Mouse (Mus musculus): ENCODE results near the gene Zbp1.

The Zbp1 gene

DNA sequence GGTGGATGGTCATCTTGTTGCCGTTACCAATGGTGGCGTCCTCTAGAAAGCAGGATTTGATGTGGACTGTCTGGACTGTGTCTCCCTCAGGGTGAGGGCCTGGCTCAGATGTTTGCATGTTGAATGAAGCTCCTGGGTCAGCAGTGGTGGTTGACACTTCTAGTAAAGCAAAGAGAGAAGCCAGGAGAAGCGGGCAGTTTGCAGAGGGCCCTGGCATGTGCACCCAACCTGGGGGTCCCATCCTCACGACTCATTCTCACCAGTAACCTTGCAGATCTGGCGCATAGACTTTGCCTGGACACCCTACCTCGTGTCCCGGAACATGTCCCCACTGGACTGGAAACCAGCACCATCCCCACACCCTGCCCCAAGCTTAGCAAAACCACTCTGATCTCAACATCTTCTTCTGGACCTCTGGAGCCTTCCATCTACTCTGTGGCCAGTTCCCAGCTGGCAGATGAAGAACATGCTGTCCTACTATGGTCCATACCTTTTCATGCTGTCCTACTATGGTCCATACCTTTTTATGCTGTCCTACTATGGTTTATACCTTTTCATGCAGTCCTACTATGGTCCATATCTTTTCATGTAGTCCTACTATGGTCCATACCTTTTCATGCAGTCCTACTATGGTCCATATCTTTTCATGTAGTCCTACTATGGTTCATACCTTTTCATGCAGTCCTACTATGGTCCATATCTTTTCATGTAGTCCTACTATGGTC lies 9.5 kb downstream of the Zbp1 start:
- DNase-seq: peak in 1 of 2 experiments; percentile 2

DNA sequence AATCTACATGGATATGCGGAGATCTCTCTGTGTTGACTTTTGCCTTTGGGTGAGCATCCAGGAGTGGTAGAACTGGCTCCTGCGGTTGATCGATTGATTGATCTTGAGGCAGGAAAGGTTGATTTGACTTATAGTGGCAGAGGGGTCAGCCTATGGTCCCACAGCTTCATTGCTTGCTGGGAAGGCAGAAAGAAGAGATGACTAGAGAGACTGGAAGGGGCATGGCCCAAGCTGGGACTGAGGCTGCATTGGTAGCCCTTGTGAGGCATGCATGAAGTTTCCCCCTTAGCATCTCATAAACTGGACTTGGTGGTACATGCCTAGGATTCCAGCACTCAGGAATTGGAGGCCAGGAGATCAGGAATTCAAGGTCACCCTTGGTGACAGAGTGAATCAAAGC lies 11.7 kb downstream of the Zbp1 start:
- peak in 1 of 2 experiments; percentile 1 for DNase-seq

DNA sequence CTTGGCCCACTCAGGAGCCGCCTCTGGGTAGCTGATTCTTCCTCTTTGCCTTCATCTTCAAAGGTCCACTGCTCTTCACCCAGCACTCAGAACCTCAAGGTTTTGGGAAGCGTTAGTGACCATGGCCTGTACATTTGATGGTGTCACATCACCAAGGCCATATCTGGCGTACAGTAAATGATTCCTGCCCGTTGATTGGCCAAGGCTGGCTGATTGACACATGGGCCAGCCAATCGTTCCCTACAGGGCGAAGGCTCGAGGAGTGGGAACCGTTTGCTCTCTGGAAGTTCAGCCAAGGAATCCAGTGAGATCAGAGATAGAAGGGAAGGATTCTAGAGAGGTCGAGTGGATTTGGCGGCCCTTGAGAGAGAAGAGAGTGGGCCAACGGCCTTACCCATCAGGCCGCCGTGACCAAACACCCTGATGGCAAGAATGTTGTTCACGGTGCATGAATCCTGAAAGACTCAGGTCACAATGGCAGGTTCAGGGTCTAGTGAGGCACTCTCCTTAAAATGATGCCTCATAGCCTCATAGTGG lies 13.1 kb downstream of the Zbp1 start:
- peak in 1 of 2 experiments; percentile 1 for DNase-seq

DNA sequence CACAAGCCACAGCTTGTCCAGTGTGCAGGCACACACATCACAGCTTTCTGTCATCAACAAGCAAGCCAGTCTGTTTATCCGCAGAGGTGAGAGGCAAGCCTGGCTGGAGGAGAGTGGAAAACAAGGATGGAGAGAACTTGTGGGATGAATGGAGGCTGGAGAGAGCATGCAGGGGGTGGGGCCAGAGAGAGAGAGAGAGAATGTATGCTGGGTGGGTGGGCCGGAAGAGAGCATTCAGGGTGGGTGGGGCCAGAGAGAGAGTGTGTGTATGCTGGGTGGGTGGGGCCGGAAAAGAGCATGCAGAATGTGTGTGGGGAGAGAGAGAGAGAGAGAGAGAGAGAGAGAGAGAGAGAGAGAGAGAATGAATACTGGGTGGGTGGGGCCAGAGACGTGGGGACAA lies 14.1 kb downstream of the Zbp1 start:
- peak in 1 of 2 experiments; percentile 1 for DNase-seq

DNA sequence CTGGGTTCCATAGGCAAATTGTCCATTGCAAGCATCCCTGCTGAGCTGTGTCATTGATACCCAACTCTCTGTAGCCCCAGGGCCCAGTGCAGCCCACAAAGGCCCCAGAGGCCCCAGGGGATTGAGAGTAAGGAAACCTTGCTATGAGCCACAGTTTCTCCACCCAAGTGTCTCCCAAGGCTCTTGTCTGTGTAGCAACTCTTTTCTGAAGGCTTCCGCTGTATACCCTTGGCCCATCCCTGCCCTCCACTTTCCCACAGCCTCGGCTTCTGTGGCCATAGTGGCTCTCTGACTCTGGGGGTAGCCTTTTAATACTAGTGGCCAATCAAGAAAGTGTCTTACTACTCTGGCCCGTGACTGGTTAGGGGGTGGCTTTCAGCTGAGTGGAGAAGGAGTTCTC lies 15.0 kb downstream of the Zbp1 start:
- peak in 1 of 2 experiments; percentile 1 for DNase-seq

DNA sequence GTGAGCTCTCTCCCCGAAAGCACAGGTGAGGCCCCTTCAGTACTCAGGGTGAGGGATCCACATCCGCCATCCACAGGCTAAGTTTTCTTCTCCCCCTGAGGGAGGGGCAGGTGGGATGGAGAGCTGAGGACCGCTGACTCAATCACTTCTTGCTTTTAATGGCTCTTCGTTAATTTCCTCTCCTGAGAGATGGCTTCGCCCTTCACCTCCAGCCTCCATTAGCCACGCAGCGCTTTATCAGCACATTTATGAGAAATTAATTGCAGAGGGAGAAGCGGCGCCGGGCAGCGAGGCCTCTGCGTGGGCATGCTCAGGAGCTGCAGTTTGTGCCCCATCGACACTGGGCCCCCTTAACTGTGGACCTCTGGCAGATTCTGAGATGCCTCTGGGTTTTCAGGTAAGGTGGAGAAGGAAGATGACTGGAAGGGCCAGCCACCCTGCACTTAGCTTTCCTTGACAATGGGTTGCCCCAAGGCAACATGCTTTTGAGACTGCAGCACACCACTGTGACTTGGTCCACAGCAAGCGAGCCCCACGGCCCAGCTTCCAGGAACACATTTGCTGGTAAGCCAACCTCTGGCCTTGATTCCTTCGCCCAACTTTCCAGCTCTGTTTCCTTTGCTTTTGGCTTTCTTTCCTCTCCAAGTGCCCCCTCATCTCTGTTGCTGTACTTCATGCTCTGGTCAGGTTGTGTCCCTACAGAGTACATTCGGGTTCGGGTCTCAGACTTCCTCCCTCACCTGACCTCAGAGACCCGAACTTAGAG lies 15.6 kb downstream of the Zbp1 start:
- DNase-seq: no peak

DNA sequence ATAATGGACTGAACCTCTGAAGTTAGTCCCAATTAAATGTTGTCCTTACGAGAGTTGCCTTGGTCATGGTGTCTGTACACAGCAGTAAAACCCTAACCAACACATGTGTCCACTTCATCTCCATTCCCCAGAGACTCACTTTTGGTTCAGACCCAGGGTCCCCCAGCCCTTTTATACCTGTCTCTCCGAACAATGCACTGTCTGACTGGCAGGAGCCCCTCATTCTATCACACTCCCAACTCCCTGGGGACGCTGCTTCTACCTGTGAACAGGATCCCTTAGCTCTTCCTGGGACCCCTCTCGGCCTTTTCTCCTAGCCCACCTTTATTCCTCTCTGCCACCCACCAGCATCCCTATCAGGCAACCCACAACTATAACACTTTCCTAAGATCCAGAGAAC lies 23.9 kb downstream of the Zbp1 start:
- DNase-seq: no peak

DNA sequence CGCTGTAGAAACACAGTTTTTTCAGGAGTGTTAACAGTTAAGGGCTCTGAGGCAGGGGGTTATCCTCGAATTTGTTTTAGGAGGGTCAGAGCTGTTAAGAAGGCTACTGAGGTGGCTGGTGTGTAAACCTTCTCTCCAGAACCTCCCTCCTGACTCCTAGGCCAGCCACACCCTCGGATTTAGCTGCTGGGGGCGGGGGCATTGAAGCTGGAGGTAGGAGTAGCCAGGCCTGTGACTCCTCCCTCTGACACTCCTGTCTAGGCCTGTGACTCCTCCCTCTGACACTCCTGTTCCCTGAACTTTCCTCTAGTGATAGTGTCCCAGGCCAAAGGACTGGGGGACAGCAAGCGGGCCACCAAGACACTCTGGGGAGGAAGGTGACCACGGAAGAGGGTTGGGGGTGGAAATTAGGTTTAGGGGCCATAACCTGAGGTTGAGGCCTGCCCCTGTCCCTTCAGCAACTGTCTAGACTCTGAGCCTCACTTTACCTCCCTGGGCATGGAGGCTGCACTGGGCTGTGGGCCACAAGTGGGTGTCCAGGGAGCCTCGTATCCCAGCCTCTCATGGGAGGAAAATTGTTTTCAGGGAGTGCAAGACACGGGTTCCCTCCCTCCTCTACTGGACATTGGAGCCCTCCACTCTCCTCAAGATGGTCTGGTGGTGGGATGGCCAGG lies 31.4 kb downstream of the Zbp1 start:
- DNase-seq: peak; percentile 40 to 47

DNA sequence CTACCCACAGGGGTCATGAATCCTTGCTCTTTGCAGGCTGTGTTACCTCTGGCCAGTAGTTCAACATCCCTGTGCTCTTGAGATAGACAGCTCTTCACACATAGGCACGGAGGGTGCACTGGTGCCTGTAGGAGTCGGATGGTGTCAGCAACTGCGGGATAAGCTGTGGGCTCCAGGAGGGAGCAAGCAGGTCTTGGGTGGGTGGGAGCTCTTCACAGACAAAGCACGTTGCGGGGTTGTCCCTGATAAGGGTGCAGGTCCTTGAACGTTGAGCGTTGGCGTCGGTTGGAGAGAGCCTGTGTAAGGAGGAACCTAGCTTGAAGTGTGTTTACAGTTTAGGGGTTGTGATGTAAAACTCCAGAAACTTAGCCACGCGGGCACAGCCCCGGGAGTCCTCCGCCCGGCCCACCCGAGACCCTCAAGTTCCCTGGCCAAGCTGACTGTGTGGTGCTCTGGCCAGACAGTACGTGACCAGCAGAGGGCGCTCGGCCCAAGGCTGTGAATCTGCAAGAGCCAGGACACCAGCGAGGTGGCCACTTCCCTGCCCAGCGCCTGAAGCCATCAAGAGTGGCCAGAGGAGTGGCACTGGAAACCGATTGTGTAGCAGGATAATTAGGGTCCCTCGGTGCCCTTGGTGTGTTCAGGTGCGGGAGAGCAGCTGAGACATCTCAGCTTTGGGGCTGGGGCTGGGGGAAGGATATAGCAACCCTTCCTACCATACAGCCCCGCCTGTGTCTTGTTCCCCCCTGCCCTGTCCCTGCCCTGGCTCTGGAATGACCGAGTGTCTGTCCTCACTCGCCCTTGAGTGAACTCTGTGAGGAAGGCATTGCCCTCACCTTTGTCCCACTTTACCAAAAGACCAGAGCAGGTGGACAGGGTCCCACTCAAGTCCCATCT lies 32.4 kb downstream of the Zbp1 start:
- peak; percentile 64 to 78 for DNase-seq

DNA sequence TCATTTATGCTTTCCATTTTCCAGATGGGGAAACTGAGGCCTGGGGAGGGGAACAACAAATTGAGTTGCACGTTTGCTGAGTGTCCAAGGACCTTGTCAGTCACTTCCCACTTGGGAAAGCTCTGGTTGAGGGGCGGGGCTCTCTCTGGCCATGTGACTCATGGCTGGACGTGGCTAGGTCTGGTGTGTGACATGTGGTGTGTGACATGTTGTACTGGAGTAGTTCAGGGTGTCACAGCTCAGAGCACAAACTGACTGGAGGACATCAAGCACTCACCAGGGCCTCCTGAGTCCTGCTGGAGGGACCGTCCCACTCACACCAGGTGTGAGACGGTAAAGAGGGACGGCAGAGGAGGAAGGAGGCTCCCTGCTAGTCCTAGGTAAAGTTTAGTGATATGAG lies 33.4 kb downstream of the Zbp1 start:
- DNase-seq: peak in 1 of 2 experiments; percentile 2

DNA sequence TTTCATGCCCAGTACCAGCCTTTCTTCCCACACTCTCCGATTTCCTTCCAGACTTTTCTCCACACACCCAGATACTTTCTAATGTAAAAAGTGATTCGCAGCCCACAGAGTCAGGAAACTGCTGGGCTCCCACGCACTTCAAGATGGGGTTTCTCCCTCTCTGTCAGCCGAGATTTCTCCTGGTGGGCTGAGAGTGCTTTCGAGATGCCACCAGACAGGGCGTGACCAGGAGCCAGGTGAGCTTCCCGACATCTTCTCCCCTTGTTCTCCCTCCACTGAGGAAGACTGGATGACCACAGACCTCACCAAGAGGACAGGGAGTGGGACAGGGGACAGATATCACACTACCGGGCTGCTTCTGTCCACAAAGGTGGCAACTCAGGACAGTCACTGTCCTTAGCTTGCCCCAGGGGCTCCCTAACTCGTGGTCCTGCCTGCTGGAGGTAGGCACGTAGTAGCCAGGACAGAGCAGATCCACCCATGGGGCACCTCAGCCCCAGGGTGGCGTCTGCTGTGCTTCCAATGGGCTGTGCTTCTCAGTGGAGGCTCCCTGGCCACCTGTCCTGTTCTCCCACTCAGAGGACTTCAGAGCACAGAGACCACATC lies 34.1 kb downstream of the Zbp1 start:
- DNase-seq: no peak

DNA sequence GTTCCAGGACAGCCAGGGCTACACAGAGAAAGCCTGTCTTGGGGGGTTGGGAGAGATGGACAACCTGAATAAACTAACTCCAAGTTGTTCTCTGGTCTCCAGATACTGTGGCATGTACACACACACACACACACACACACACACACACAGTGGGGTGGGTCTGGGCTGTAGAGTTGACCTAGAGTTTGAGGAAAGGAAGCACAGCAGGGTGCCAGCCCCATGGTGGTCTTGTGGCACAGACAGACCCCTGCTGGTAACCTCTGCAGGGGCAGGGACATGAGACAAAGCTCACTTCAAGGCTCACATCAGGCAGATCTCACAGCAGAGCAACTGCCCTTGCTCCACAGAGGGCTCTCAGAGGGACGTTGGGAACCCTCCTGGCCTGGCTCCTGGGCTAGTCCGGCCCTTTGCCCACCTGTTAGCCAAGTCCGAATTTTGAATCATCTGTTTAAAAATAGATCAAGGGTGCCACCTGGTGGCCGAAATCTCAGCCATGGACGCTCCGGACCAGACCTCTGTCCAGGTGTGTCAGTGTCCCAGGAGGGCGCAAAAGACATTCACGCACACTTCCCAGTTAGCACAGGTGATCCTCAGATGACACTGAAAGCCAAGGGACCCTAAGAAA lies 34.8 kb downstream of the Zbp1 start:
- peak; percentile 25 to 46 for DNase-seq

DNA sequence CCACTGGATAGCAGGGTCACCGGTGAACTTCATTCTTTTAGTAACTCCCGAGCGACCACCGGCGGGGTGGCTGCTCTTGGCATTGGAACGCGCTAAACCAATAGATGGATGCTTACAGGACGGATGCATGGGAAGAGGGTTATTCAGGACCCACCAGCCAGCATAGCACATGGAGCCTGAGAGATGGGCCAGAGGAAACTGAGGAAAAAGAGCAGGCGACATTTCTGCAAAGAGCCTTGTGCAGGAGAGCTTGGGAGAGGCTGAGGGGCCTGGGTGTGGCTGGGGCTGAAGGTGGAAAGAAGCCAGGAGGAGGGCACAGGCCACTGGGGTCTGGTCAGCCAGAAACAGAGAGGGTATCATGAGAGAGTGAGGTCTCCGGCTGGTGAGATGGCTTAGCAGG lies 35.4 kb downstream of the Zbp1 start:
- DNase-seq: peak in 1 of 2 experiments; percentile 1

DNA sequence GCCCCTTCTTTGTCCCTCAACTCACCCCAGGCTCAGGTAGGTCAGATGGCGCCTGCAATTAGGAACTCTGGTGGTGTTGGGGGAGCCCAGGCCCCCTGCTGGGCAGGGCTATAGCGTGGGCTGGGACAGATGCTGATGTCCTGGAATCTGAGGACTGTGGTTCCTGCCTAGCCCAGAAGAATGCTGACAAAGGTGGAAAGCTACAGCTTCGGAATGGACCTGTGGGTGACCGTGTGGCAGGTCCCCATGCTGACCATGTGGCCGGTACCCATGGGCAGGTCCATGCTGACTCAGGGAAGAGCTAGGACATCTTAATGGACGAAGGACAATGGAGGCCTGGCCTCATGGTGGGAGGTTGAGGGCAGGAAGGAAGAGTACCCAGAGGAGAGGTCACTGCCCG lies 35.9 kb downstream of the Zbp1 start:
- peak in 1 of 2 experiments; percentile 0 for DNase-seq

DNA sequence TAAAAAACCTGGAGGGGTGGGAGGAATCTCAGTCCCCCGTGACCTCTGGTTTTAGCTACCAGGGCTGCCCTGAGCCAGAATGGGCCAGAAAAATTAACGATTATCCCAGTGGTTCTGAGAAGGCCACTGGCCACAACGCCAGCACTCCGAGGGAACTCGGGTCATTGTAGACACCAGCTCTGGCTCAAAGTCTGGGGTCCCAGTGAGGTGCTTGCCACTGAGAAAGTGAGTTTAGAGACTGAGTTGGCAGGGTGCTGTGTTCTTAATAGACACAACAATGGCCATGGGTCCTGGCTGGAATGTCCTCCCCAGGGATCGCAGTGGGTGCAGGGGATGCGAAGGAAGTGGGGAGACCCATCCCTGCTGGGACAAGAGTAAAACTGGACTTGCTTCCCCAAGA lies 36.8 kb downstream of the Zbp1 start:
- peak in 1 of 2 experiments; percentile 2 for DNase-seq

DNA sequence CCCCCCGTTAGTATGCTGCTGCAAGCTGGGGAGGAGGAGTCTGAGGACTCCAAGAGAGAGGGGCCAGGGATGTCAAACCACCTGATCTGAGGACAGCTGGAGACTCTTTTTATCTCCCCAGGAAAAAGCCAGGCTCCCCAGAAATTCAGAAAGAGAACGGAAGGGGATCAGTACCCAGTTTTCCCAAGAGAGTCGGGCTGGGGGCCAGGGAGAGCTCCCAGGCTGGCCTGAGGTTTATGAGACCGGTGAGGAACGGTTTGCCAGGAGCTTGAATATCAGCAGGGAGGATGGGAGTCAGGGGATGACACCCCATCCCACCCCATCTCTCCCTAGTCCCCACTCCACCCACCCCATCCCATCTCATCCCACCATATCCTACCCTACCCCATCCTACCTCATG lies 37.2 kb downstream of the Zbp1 start:
- DNase-seq: peak in 1 of 2 experiments; percentile 0

DNA sequence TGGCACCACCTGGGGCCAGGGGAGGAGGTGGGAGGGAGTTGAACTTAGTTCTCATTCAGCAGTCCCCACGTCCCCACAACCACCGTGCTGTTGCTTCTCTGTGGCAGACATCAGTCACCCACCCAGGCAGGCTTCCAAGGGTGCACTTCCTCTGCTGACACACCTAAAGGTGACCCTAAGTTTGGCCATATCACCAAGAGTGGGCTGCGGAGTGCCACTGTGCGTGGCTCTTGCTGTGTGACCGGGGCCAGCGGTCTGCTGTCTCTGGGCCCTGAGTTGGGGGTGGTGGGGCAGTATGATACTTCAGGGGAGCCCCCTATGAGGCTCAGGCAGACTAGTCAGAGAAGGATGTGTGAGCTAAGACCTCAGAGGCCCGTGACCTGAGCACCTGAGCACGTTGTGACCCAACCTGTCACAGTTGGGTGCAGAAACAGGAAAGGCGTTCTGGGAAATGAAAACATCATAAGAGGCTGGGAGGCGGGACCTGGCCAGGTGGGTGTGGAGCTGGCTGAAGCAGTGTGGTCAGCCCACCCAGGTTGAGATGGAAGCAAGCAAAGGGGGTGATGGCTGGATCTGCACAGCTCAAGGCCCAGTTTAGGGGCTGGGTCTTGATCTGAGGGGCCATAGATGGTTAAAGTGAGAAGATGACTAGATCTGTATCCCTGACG lies 37.9 kb downstream of the Zbp1 start:
- peak in 1 of 2 experiments; percentile 1 for DNase-seq

DNA sequence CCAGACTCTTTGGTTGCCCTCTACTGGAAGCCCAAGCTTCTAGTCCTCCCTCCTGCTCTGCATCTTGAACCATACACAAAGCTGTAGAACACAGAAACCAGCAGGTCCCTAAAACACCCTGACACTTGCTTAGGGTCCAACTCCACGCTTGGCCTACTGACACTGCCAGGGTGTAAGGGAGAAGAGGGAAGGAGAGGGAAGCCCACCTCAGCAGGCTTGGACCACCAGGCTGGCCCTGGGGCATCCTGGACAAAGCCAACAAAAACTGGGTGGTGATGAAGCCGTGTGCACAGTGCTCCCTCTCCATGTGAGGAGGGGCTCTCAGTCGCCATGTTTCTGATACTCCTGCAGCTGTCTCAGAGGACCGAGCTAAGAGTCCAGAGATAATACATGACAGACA lies 38.7 kb downstream of the Zbp1 start:
- DNase-seq: no peak

DNA sequence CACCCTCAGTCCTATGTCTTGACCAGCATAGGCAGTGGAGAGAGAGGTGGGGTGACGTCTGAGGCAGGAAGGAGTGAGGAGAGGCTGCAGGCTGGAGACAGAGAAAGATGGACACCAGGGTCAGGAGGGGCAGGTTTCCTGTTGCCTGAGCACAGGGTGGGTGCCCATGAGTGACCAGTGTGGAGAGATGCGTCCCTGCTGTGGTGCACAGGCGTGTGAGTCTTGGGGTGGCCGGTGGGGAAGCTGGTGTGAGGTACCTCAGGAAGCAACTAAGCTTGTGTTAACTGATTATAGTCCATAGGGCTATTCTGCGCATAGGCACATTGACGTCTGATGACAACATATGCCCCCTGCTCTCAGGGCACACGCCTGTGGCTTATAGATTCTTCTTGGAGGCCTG lies 39.7 kb downstream of the Zbp1 start:
- DNase-seq: peak in 1 of 2 experiments; percentile 2

DNA sequence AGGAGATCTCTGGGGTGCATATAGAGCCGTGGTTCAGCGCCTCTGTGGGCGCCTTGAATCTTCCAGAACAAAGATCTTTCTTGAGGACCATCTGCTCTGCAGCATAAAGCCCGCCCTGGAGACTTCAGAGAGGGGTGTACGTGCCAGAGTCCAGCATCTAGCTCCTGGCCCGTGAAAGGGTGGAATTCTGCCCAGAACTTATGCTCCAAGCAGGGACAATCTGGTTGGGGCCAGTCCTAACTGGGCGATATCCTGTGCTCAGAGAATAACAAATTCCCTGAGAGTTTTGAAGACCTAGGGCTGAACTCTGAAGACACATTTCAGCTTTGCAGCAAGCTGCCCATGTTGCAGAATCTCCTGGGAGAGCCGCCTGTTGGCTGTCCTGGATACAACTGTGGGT lies 40.8 kb downstream of the Zbp1 start:
- peak in 1 of 2 experiments; percentile 1 for DNase-seq

DNA sequence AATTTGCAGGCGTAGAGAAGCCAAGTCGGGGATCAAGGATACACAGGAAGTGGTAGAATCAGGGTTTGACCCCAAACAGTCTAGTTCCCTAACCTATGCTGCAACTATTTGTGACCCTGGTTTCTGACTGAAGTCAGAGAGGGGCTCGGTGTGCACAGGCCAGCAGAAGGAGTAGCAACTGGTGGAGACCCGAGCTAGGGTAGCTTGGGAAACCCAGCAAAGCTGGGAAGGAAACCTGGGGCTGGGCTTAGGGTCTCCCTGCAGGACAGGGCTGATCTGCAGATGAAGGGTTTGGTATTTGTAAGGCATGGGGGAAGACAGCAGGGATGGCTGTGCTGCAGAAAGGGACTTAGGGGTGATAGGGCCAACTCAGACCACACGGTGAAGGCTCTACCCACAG lies 41.2 kb downstream of the Zbp1 start:
- peak in 1 of 2 experiments; percentile 0 for DNase-seq
